Mouse (Mus musculus) kidney, embryonic 16.5 days (tissue): ENCODE measurements around the gene Gm47283. TPM values are rescaled to one million over a fixed set of nuclear protein-coding genes. Genes with fewer than 3 reads are reported as not detected.
"Not testable (repeated sequence)": the region's sequence is repeated elsewhere in the genome, so short reads cannot be mapped to it uniquely, and the experiment has no call there.

Source experiments
- ATAC-seq: fragments of 200-750 bp; cut with Nextera tagmentation; 2 replicates; pipeline ENCODE4 v1.8.0; 2017; ENCODE audit warnings: moderate TSS enrichment; ENCODE audit not compliant: low FRiP score, low TSS enrichment
- H3K27ac ChIP-seq: fragments of 300-500 bp; sonication (generic); 2 replicates; pipeline ENCODE4 v1.5.1; 2014; ENCODE audit warnings: low read length
- H3K27me3 ChIP-seq: fragments of 300-500 bp; sonication (generic); 2 replicates; pipeline ENCODE4 v1.6.1; 2014; ENCODE audit warnings: low read length, control low read depth, mixed read lengths; ENCODE audit not compliant: insufficient read depth
- H3K36me3 ChIP-seq: fragments of 300-500 bp; sonication (generic); 2 replicates; pipeline ENCODE4 v1.6.1; 2014; ENCODE audit warnings: low read length, control low read depth, mixed read lengths; ENCODE audit not compliant: insufficient read depth
- H3K4me1 ChIP-seq: fragments of 300-500 bp; sonication (generic); 2 replicates; pipeline ENCODE4 v1.6.1; 2014; ENCODE audit warnings: low read length, control low read depth, mixed read lengths; ENCODE audit not compliant: insufficient read depth
- H3K4me2 ChIP-seq: fragments of 300-500 bp; sonication (generic); replicated peaks from 2 replicates; pipeline ENCODE4 v1.6.1; 2014; ENCODE audit warnings: low read depth, low read length
- H3K4me3 ChIP-seq: fragments of 300-500 bp; sonication (generic); 2 replicates; pipeline ENCODE4 v1.5.1; 2014; ENCODE audit warnings: mild to moderate bottlenecking, low read length
- H3K9ac ChIP-seq: fragments of 300-500 bp; sonication (generic); replicated peaks from 2 replicates; pipeline ENCODE4 v1.6.1; 2014; ENCODE audit warnings: low read length
- H3K9me3 ChIP-seq: fragments of 300-500 bp; sonication (generic); 2 replicates; pipeline ENCODE4 v1.6.1; 2016; ENCODE audit warnings: low read length, control low read depth
- WGBS: fragments of 180-500 bp; shearing (Covaris S2); extraction: QIAGEN DNeasy Blood & Tissue Kit; methylation state at CpG from one replicate; pipeline ENCODE4 v1.1.7; 2014; 5-methylcytosine and 5-hydroxymethylcytosine counted together
- polyA plus RNA-seq: library from polyadenylated mRNA; unstranded; fragments of >200 nt; fragmentation: Nextera tagmentation; extraction: Ambion mirVana; gene quantifications from 2 replicates; pipeline ENCODE4 v1.2.1, GENCODE M21; 2015

Gm47283 gene
- polyA plus RNA-seq: not detected in 2 replicates

GRCm38 (mm10) chrY:90784438-90784837, at the start of gene Gm47283:
TSS of gene Gm47283 (plus strand) at chrY:90784738.
- ATAC-seq, H3K9ac ChIP-seq, H3K27me3 ChIP-seq, H3K4me1 ChIP-seq, H3K9me3 ChIP-seq, H3K27ac ChIP-seq, H3K36me3 ChIP-seq, H3K4me3 ChIP-seq, H3K4me2 ChIP-seq: not testable (repeated sequence)
- WGBS: no CpG with 5 or more reads among the region's 48 CpGs

GRCm38 (mm10) chrY:90735181-90735895, 49.2 kb upstream of the Gm47283 start:
- not testable (repeated sequence) for H3K4me1 ChIP-seq, H3K4me3 ChIP-seq, ATAC-seq, H3K27me3 ChIP-seq, H3K4me2 ChIP-seq, H3K27ac ChIP-seq, H3K9ac ChIP-seq
- H3K36me3 ChIP-seq: peaks cover 19% of the 10 kb centered on the region
- 80% methylated on average over 3 of the region's 5 CpGs for WGBS
- H3K9me3 ChIP-seq: peaks cover 24% of the 10 kb centered on the region

- H3K27ac ChIP-seq, H3K4me2 ChIP-seq, H3K4me3 ChIP-seq, H3K4me1 ChIP-seq, H3K27me3 ChIP-seq, ATAC-seq, H3K9ac ChIP-seq: not testable (repeated sequence)
- Histone ChIP-seq H3K36me3 (peaks cover 26% of the 10 kb centered on the region), H3K9me3 (peaks cover 33% of the 10 kb centered on the region)
- 85% methylated on average over 6 of the region's 9 CpGs for WGBS
Observed at GRCm38 (mm10) chrY:90736217-90737000, 48.1 kb upstream of the Gm47283 start.

- WGBS: 87% methylated on average over 3 of the region's 7 CpGs
- H3K9me3 ChIP-seq: peaks cover 45% of the 10 kb centered on the region
- H3K27me3 ChIP-seq: no peaks in the 10 kb centered on the region
- ATAC-seq: no peak
- H3K36me3 ChIP-seq: peaks cover 40% of the 10 kb centered on the region
- no peak overlapping the region for H3K27ac ChIP-seq
- no peak overlapping the region for H3K4me2 ChIP-seq
- H3K4me3 ChIP-seq: no peak overlapping the region
- H3K4me1 ChIP-seq: no peaks in the 10 kb centered on the region
- no peak overlapping the region for H3K9ac ChIP-seq
Observed at GRCm38 (mm10) chrY:90737606-90738430, 46.7 kb upstream of the Gm47283 start.

- 82% methylated on average over 1 of the region's 1 CpGs for WGBS
- ATAC-seq: no peak
- Histone ChIP-seq H3K4me3 (no peak overlapping the region), H3K27ac (no peak overlapping the region), H3K4me1 (no peaks in the 10 kb centered on the region), H3K27me3 (no peaks in the 10 kb centered on the region), H3K9me3 (peaks cover 46% of the 10 kb centered on the region), H3K9ac (no peak overlapping the region), H3K36me3 (peaks cover 41% of the 10 kb centered on the region), H3K4me2 (no peak overlapping the region)
Observed at GRCm38 (mm10) chrY:90738431-90738680, 46.2 kb upstream of the Gm47283 start.

- H3K27me3 ChIP-seq, H3K27ac ChIP-seq, H3K9ac ChIP-seq, H3K4me1 ChIP-seq, H3K4me3 ChIP-seq, H3K4me2 ChIP-seq: not testable (repeated sequence)
- H3K9me3 ChIP-seq: peaks cover 46% of the 10 kb centered on the region
- WGBS: 75% methylated on average over 28 of the region's 28 CpGs
- peak; percentile 25 for ATAC-seq
- peaks cover 41% of the 10 kb centered on the region for H3K36me3 ChIP-seq
Observed at GRCm38 (mm10) chrY:90738841-90739530, 45.6 kb upstream of the Gm47283 start.

- not testable (repeated sequence) for H3K4me1 ChIP-seq, H3K4me2 ChIP-seq, ATAC-seq, H3K4me3 ChIP-seq, H3K27me3 ChIP-seq, H3K27ac ChIP-seq, H3K9ac ChIP-seq
- peaks cover 46% of the 10 kb centered on the region for H3K36me3 ChIP-seq
- 54% methylated on average over 11 of the region's 11 CpGs for WGBS
- peaks cover 52% of the 10 kb centered on the region for H3K9me3 ChIP-seq
Observed at GRCm38 (mm10) chrY:90739531-90740012, 45.0 kb upstream of the Gm47283 start.

- WGBS: 48% methylated on average over 14 of the region's 14 CpGs
- no peak overlapping the region for H3K9ac ChIP-seq
- no peak overlapping the region for H3K4me3 ChIP-seq
- H3K4me2 ChIP-seq: no peak overlapping the region
- H3K27ac ChIP-seq: no peak overlapping the region
- peaks cover 49% of the 10 kb centered on the region for H3K36me3 ChIP-seq
- H3K27me3 ChIP-seq: no peaks in the 10 kb centered on the region
- H3K4me1 ChIP-seq: no peaks in the 10 kb centered on the region
- peaks cover 55% of the 10 kb centered on the region for H3K9me3 ChIP-seq
- no peak for ATAC-seq
Observed at GRCm38 (mm10) chrY:90740013-90740561, 44.5 kb upstream of the Gm47283 start.

- ATAC-seq: peak; percentile 68
- H3K9ac ChIP-seq, H3K4me2 ChIP-seq, H3K4me1 ChIP-seq, H3K27me3 ChIP-seq, H3K4me3 ChIP-seq, H3K27ac ChIP-seq: not testable (repeated sequence)
- H3K9me3 ChIP-seq: peaks cover 52% of the 10 kb centered on the region
- peaks cover 55% of the 10 kb centered on the region for H3K36me3 ChIP-seq
- WGBS: 79% methylated on average over 38 of the region's 38 CpGs
Observed at GRCm38 (mm10) chrY:90741006-90741405, 43.5 kb upstream of the Gm47283 start.
